Mouse (Mus musculus) ES-E14 (cell line): Measurements from ENCODE around the gene Pcbp4.

Experiments
- CHD2 ChIP-seq: IDR thresholded peaks from 2 replicates; pipeline ENCODE4 v1.6.1; 2014; ENCODE audit warnings: mild to moderate bottlenecking, low read depth, low read length, inconsistent platforms
- HCFC1 ChIP-seq: IDR thresholded peaks from 2 replicates; pipeline ENCODE4 v1.6.1; 2012; ENCODE audit warnings: low read length, inconsistent platforms, borderline replicate concordance; ENCODE audit not compliant: insufficient read depth
- MAFK ChIP-seq: IDR thresholded peaks from 2 replicates; pipeline ENCODE4 v1.6.1; 2014; ENCODE audit warnings: mild to moderate bottlenecking, low read depth, low read length, inconsistent platforms; ENCODE audit not compliant: insufficient read depth
- ZC3H11A ChIP-seq: IDR thresholded peaks from 2 replicates; pipeline ENCODE4 v1.6.1; 2012; ENCODE audit warnings: low read depth, mild to moderate bottlenecking, inconsistent platforms, low read length, borderline replicate concordance
- ZNF384 ChIP-seq: IDR thresholded peaks from 2 replicates; pipeline ENCODE4 v1.6.1; 2012; ENCODE audit warnings: low read depth, low read length, inconsistent platforms

GRCm38 (mm10) chr9:106447951-106448350 is 5.1 kb upstream of the Pcbp4 start:
- no peak for TF ChIP-seq CHD2
- TF ChIP-seq HCFC1 = no peak
- no peak for TF ChIP-seq ZNF384
- TF ChIP-seq MAFK = no peak
- TF ChIP-seq ZC3H11A = no peak
